Mouse (Mus musculus) right cerebral cortex, postnatal 10 days (tissue): Measurements from ENCODE around the gene Abhd16a.

ENCODE experiments used
- DNase-seq, 2 experiments: peaks; one replicate each; pipeline ENCODE4 v3.0.0; 2021; ENCODE audit warnings: low spot score in 2 of 2

The Abhd16a gene

GRCm38 (mm10) chr17:35088825-35089644 lies at the start of gene Abhd16a:
TSS of gene Abhd16a (plus strand) at chr17:35089263.
- peak; percentile 96 for DNase-seq

GRCm38 (mm10) chr17:35043794-35044193 lies 45.3 kb upstream of the Abhd16a start:
- no peak for DNase-seq

GRCm38 (mm10) chr17:35044904-35045806 lies 43.9 kb upstream of the Abhd16a start:
- no peak for DNase-seq

- no peak for DNase-seq
Measured at GRCm38 (mm10) chr17:35045807-35046680, 43.0 kb upstream of the Abhd16a start.

DNA sequence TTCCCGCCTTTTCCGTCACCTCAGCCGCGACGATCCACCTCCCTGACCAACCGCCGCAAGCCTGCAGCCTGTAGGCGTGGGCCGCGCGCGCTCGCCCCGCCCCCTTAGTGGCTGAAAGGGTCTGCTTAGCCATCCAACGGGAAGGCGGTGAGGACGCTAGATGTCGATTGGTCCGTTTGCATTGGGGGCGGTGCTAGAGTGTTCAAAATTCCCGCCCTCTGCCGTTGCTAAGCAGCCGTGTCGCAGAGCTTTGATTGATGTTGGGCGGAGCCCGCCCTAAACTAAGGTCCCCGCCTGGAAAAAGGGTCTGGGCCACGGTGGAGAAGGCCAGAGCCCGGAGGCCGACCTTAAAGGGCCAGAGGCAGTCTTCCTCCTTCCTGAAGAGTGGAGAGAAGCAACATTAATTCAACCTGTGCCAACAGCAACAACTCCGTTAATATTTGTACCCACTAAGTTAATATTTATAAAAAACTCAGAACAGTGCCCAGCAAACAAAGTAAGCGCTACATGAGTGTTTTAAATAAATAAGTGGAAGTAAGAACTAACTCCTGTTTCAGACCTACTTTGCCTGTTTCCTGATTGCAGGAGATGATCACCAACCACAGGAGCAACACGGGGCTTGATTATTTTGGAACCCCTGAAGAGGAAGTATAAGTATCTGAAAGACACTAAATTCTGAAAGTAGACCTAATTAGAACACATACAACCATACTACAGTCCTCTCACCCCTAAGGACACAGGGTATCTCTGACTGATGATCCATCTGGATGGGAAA lies 42.2 kb upstream of the Abhd16a start, which contains the start of gene Msh5:
Gene Msh5, minus strand, starts transcription at position 65 of the 775 bp plus-strand sequence.
- peak; percentile 97 to 98 for DNase-seq

GRCm38 (mm10) chr17:35047688-35048087 lies 41.4 kb upstream of the Abhd16a start:
- DNase-seq = no peak

DNA sequence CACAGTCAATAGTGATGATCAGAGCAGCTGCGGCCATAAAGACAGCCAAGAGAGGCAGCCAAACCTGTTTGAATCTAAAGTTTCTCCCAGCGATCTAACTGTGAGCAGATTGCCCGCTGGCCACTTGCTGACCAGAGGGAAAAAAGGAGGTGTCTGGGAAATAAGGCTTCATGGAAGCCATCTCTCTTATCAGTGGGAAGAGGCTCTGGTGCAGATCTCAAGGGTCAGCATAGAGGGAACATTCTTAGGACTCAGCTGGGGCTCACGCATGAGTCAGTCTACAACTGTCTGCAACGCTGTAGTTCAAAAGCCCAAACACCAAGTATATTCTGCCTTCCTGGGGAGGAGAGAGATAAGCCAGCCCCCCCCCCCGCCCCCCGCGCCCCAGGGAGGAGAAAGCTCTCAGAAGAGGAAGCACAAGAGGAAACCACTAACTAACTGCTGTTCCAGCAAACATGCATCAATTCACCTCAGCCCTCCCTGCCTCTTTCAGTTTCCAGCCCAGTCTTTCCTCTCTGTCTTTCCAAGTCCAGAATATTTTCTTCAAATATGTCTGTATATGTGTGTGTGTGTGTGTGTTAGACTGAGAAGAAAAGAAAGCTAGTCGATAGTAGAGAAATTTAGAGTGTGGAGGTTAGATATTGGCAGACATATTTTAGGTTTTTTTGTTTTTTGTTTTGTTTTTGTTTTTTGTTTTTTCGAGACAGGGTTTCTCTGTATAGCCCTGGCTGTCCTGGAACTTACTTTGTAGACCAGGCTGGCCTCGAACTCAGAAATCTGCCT lies 40.7 kb upstream of the Abhd16a start:
- no peak for DNase-seq

GRCm38 (mm10) chr17:35048932-35049440 lies 40.1 kb upstream of the Abhd16a start:
- no peak for DNase-seq

DNA sequence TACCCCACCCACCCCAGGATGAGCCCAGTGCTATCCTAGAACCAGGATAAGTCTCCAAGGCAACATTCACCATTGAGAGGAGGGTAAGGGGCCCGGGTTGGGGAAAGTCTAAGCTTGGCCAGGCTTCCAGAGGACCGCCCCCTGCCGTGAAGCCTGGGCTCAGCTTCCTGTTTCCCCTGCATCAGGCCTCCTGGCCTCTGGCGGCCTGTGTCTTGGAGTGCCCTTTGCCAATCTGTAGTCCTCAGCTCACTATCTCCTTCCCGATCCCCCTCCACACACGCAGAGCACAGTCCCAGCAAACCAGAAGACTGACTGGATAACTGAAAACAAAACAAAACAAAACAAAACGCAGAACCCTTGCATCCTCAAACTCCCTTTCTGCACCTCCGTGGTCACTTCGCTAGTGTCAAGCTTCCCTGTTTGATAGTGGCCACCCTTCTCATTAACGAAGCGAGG lies 39.5 kb upstream of the Abhd16a start, which contains the start of gene Clic1:
Gene Clic1, plus strand, starts transcription at position 406 of the 456 bp plus-strand sequence.
- DNase-seq = no peak

DNA sequence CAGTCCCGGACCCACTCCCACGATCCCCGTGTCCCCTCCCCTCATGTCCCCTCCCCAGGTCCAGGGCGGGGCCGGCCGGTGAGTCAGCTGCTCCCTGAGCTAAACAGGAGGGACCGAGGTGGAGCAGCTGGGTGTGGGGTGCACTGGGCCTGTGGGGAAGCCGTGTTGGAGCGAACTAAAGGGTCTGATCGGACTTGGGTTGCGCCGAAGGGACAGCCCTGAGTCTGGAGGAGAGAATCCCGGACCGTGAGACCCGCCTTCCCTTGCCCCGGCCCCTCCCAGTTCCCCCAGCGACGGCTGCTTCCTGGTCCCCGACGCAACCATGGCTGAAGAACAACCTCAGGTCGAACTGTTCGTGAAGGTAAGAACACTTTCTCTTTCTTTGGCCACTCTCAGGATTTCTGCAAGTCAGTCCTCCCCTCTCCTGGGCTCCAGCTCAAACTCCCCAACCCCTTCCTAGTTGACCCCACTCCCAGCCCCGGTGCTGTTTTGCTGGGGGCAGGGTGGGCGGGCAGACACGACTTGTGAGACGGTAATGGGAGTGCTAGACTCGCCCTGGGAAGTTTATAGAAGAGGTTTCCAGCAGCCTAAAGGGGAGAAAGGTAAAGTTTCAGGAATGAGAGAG lies 38.8 kb upstream of the Abhd16a start:
- peak; percentile 54 to 59 for DNase-seq

DNA sequence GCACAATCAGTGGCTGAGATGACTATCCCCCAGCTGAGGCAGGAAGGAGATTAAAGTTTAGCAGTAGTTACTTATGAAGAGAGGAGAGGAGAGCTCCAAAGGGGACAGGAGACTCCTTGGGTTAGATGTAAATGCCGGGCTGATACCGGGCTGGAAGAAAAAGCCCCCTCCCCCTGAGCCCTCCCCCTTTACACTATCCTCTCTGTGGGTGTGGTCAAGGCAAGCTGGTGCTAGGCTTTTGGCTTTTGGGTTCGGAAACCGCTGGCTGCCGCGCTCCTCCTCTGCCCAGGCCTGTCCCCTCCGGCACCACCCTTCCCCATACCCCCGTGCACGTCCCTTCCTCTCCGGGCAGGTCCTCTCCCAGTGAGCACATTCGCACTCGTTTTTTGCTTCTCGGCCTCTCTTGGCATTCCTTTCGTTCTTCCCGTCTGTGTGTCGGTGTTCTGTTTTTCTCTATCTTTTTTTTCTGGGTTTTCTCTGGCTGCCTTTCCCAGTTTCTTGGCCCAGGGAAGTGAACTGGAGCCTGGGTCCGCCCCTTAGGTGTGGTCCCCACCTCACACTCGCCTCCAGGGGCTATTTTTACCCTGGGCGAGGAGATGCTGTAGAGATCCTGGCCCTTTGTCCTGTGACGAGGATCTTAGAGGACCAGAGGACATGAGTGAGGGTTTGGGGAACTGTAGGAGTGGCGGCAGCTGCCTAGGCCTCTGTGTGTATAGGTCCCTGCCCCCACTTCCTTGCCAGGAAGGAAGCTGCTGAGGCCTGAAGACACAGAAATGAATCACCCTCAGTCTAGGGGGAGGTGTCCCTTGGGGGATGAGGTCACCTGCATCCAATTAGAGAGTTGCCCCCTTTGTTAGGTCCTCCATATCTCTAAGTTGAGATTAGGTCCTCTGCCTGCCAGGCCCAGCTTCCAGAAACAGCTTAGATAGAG lies 37.6 kb upstream of the Abhd16a start:
- DNase-seq = peak; percentile 57 to 72

GRCm38 (mm10) chr17:35052271-35052798 lies 36.7 kb upstream of the Abhd16a start:
- DNase-seq = no peak

- no peak for DNase-seq
Measured at GRCm38 (mm10) chr17:35055691-35056495, 33.2 kb upstream of the Abhd16a start.

GRCm38 (mm10) chr17:35057090-35057489 lies 32.0 kb upstream of the Abhd16a start:
- DNase-seq = no peak

- DNase-seq = no peak
Measured at GRCm38 (mm10) chr17:35058316-35058715, 30.7 kb upstream of the Abhd16a start.
